In genomic region chr5:77124817-77125283, GRCm38 (mm10) we compare ENCODE assay signal across 7 mouse cellular contexts. TPM values are rescaled to one million over a fixed set of nuclear protein-coding genes. Genes with fewer than 3 reads are reported as not detected.
DNase-seq lines count a peak whose midpoint lies in the region; ATAC-seq lines count a peak whose summit lies in the region.

No protein-coding gene starts in this region.

- no peak for ATAC-seq in hindbrain, embryonic 13.5 days (ENCODE audit: low FRiP score)
- ATAC-seq in hindbrain, embryonic 11.5 days (ENCODE audit: low FRiP score), result no peak
- ATAC-seq in neural tube, embryonic 13.5 days (ENCODE audit: low read depth), result no peak
- peak; percentile 84 for ATAC-seq in erythroid progenitor cell, adult 5-6 weeks (replicated peaks; ENCODE audit: low FRiP score, poor library complexity, severe bottlenecking)
- ATAC-seq in neural tube, embryonic 15.5 days (ENCODE audit: low FRiP score), result no peak

- WGBS in hindbrain, embryonic 13.5 days, result 67% methylated on average over 4 of the region's 4 CpGs
- WGBS in hindbrain, embryonic 11.5 days, result 79% methylated on average over 4 of the region's 4 CpGs
- WGBS in neural tube, embryonic 13.5 days, result 59% methylated on average over 4 of the region's 4 CpGs
- WGBS in neural tube, embryonic 15.5 days, result 54% methylated on average over 4 of the region's 4 CpGs

- 0 out of 2 replicates have a peak, but pooled peaks cover 4% of the 10 kb centered on the region for H3K27me3 ChIP-seq in hindbrain, embryonic 13.5 days
- H3K27me3 ChIP-seq in hindbrain, embryonic 11.5 days (ENCODE audit: control insufficient read depth, insufficient read depth, low read length), result no peaks in the 10 kb centered on the region
- no peaks in the 10 kb centered on the region for H3K27me3 ChIP-seq in neural tube, embryonic 13.5 days
- H3K27me3 ChIP-seq in neural tube, embryonic 15.5 days (replicated peaks), result no peaks in the 10 kb centered on the region

- peaks cover 23% of the 10 kb centered on the region for H3K4me1 ChIP-seq in hindbrain, embryonic 13.5 days (replicated peaks)
- H3K4me1 ChIP-seq in hindbrain, embryonic 11.5 days (replicated peaks; ENCODE audit: control insufficient read depth, insufficient read depth, low read length), result no peaks in the 10 kb centered on the region; the same call in 1 of the 2 replicates
- peaks cover 37% of the 10 kb centered on the region for H3K4me1 ChIP-seq in neural tube, embryonic 13.5 days (replicated peaks)
- H3K4me1 ChIP-seq in neural tube, embryonic 15.5 days, result peaks cover 30% of the 10 kb centered on the region

- H3K9me3 ChIP-seq in hindbrain, embryonic 13.5 days, result 0 out of 2 replicates have a peak, but pooled peaks cover 3% of the 10 kb centered on the region
- no peaks in the 10 kb centered on the region for H3K9me3 ChIP-seq in hindbrain, embryonic 11.5 days (ENCODE audit: control insufficient read depth, low read length)
- no peaks in the 10 kb centered on the region for H3K9me3 ChIP-seq in neural tube, embryonic 13.5 days
- no peaks in the 10 kb centered on the region for H3K9me3 ChIP-seq in neural tube, embryonic 15.5 days (replicated peaks)

- H3K9ac ChIP-seq in hindbrain, embryonic 13.5 days, result no peak overlapping the region
- H3K9ac ChIP-seq in hindbrain, embryonic 11.5 days (ENCODE audit: low read depth, low read length), result no peak overlapping the region
- H3K9ac ChIP-seq in neural tube, embryonic 13.5 days, result no peak overlapping the region
- no peak overlapping the region for H3K9ac ChIP-seq in neural tube, embryonic 15.5 days (replicated peaks)

- H3K36me3 ChIP-seq in hindbrain, embryonic 13.5 days, result no peaks in the 10 kb centered on the region
- H3K36me3 ChIP-seq in hindbrain, embryonic 11.5 days (ENCODE audit: control insufficient read depth, insufficient read depth, low read length), result no peaks in the 10 kb centered on the region
- no peaks in the 10 kb centered on the region for H3K36me3 ChIP-seq in neural tube, embryonic 13.5 days
- no peaks in the 10 kb centered on the region for H3K36me3 ChIP-seq in neural tube, embryonic 15.5 days

- no peak for DNase-seq in hindbrain, embryonic 11.5 days (ENCODE audit: low spot score)
- DNase-seq in neural tube, embryonic 10.5 days (ENCODE audit: extremely low spot score, low spot score), result no peak
- no peak for DNase-seq in testis, postnatal 14 days (ENCODE audit: low spot score)

- no peak overlapping the region for H3K4me2 ChIP-seq in hindbrain, embryonic 13.5 days
- H3K4me2 ChIP-seq in hindbrain, embryonic 11.5 days (replicated peaks; ENCODE audit: low read depth, low read length), result no peak overlapping the region
- no peak overlapping the region for H3K4me2 ChIP-seq in neural tube, embryonic 13.5 days
- no peak overlapping the region for H3K4me2 ChIP-seq in neural tube, embryonic 15.5 days

- H3K4me3 ChIP-seq in hindbrain, embryonic 13.5 days, result no peak overlapping the region
- H3K4me3 ChIP-seq in hindbrain, embryonic 11.5 days (ENCODE audit: low read depth, low read length), result no peak overlapping the region
- no peak overlapping the region for H3K4me3 ChIP-seq in neural tube, embryonic 13.5 days
- no peak overlapping the region for H3K4me3 ChIP-seq in neural tube, embryonic 15.5 days (replicated peaks)

- H3K27ac ChIP-seq in hindbrain, embryonic 13.5 days, result peak overlapping the region; percentile 62; the same call in 1 of the 2 replicates
- H3K27ac ChIP-seq in hindbrain, embryonic 11.5 days (ENCODE audit: low read depth, low read length), result no peak overlapping the region
- H3K27ac ChIP-seq in neural tube, embryonic 13.5 days (replicated peaks), result peak overlapping the region; percentile 71
- H3K27ac ChIP-seq in neural tube, embryonic 15.5 days (replicated peaks), result peak overlapping the region; percentile 52; the same call in 1 of the 2 replicates

RNA-seq across cellular contexts. Expression of gene Hopx, which starts 9.9 kb away (rescaled TPM):
- polyA plus RNA-seq in hindbrain, embryonic 13.5 days (2015; fragmentation: Nextera tagmentation; extraction: Ambion mirVana), result 4.4 and 6.4 TPM in 2 replicates
- 0.68 and 0.83 TPM in 2 replicates for polyA plus RNA-seq in hindbrain, embryonic 11.5 days (2014; fragmentation: Nextera tagmentation; extraction: Ambion mirVana)
- polyA plus RNA-seq in neural tube, embryonic 13.5 days (2015; fragmentation: Nextera tagmentation; extraction: Ambion mirVana), result 8.8 and 9.2 TPM in 2 replicates
- 2.1 and 4.3 TPM in 2 replicates for total RNA-seq in erythroid progenitor cell, adult 5-6 weeks (2015; ENCODE audit: low replicate concordance)
- 2.4 TPM in 1 of 2 replicates, not detected in the other for total RNA-seq in erythroid progenitor cell, adult 5-6 weeks (2017; ENCODE audit: low replicate concordance)
- 10.9 and 12.2 TPM in 2 replicates for polyA plus RNA-seq in neural tube, embryonic 15.5 days (2015; fragmentation: Nextera tagmentation; extraction: Ambion mirVana)
